Mouse (Mus musculus) kidney, postnatal 14 days (tissue): ENCODE measurements around the gene Olfr1160.
"Not testable (repeated sequence)": the region's sequence is repeated elsewhere in the genome, so short reads cannot be mapped to it uniquely, and the experiment has no call there.

Experiments
- DNase-seq: peaks from one replicate; pipeline ENCODE4 v3.0.0; 2022; ENCODE audit warnings: mixed read lengths

The Olfr1160 gene

DNA sequence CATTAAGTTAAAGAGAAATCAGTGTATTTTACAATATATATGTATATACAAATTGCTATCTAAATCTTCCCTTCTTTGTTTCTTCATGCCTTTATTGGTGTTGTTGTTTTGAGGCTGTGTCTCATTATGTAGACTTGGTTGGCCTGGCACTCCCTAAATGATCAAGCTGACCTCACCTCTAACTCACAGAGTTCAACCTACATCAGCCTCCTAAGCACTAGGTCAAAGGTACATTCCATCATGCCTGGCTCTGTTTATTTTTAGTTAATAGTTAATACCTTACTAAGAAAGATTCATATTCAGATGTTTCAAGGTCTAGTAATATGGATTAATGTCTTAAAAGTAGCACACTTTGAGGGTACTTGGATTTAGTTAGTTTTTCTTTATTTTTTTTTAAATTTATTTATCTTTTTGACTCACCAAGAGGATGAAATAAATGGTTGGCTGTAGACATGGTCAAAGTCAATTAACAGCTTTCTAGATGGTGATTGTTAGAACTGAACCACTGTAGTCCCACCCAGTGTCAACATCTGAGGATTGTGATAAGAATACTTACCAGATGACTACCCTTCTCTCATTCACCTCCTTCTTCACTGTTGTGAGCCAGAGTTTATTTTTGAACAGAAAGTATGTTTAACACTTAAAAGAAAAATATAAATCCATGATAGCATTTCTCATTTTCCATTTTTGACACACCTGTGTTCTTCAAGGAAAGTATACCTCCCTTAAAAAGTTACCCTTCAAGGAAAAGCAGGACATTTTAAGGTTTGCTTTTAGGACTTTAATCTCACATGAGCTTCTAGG, at the start of gene Olfr1160:
Olfr1160 (minus strand) TSS at position 754 of the 804 bp plus-strand sequence.
- no peak for DNase-seq

DNA sequence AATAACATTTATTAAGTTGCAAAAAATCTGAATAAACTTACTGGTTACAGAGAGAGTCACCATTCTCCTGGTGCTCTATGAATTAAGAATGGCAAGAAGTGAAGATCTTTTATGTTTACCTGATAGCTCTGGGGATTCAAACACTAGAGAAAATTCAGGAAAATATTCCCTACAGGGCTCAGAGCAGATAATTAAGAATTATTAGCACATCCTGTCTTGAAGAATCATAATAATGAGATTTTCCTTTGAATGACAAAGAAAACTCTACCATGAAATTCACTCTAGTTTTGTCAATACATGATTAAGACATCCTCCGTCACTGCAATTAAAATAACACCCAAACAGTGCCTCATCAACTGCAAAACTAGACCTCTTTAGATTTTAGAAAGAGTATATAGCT, 43.0 kb upstream of the Olfr1160 start, which contains the start of gene Olfr1162:
Olfr1162 (minus strand) TSS at position 101 of the 400 bp plus-strand sequence.
- DNase-seq, result no peak

DNA sequence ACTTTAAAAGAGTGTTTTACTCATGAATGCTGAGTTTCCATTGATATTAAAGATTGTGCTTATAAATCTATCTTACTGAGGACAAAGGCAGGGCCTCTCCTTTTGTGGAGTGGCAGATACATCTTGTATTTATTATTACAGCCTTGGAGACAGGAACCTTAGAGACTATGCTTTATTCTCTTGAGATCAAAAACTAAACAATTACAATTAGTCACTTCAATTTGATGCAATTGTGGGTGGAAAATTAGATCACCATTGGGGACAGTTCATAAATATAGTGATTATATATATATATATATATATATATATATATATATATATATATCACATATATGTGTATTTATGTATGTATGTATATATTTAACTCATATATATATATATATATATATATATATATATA, 29.5 kb upstream of the Olfr1160 start, which contains the start of gene Olfr73:
Olfr73 (minus strand) TSS at position 101 of the 400 bp plus-strand sequence.
- no peak for DNase-seq

DNA sequence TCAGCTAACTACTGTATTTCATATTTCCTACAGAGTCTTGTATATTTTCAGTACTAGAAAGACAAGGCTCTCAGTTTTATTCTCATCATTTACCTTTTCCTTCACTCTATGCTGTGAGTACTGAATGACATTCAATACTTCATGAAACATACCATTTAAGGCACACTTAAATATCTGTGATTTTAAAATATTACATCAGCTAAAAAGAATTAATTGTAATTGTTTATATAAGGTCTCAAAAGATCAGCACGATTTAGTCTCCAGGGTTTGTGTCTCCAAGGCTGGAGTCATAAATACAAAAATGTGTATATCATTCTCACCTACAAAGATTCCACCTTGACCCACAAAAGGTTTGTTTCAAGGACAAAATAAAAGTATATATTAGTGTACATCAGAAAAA, 14.4 kb upstream of the Olfr1160 start, which contains the start of gene Olfr1161:
Olfr1161 (plus strand) TSS at position 301 of the 400 bp plus-strand sequence.
- DNase-seq, result not testable (repeated sequence)

DNA sequence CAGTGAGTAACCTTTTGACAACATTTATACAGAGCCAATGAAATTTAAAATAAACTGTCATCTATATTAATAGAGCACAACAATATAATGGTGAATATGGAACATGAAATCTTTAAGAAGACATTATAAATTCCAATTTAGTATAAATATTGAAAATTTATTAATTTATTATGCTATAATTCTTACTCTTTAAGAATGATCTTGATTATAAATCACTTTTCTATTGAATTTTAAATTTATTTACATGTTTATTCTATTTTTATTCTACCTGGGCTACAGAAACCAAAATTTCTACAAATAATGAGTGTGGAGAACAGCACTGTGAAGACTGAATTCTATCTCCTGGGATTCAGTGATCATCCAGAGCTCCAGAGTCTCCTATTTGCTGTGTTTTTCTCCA, 18.3 kb downstream of the Olfr1160 start, which contains the start of gene Olfr1158:
Olfr1158 (plus strand) TSS at position 301 of the 400 bp plus-strand sequence.
- no peak for DNase-seq

DNA sequence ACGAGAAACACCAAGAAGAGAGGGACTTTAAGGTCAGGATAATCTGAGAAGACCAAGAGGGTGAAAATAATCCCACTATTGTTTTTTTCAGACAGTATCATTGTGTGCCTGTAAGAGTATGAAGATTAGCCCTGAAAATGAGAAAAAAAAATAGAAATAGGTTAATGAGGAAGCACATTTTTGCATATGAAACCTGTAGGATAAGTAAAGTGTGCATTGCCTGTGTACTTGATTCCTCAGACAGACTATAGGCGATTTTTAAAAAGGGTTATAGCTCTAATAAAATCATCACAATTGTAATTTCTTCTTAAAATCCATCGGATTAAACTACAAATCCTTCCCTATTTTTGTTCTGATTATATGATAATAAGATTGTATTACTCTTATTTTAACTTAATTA, 33.5 kb downstream of the Olfr1160 start, which contains the start of gene Olfr74:
Olfr74 (minus strand) TSS at position 101 of the 400 bp plus-strand sequence.
- no peak for DNase-seq

DNA sequence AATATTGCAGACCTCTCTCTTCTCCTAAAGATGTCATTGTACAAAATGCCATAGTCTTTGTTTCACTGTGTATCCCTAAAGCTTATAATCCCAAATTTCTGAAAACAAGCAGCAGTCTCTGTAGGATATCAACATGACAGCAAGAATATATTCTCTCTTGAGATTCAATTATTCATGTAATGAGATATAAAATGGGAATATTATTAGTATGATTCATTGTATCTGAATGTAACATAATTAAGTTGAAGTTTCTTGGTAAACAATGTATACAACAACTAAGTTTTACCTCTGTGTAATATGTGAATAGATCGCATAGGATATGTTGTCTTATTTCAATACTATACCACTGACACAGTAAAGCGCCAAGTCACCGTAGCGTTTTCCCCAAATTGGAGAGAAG, 39.9 kb downstream of the Olfr1160 start, which contains the start of gene Olfr1157:
Olfr1157 (minus strand) TSS at position 101 of the 400 bp plus-strand sequence.
- DNase-seq, result no peak

DNA sequence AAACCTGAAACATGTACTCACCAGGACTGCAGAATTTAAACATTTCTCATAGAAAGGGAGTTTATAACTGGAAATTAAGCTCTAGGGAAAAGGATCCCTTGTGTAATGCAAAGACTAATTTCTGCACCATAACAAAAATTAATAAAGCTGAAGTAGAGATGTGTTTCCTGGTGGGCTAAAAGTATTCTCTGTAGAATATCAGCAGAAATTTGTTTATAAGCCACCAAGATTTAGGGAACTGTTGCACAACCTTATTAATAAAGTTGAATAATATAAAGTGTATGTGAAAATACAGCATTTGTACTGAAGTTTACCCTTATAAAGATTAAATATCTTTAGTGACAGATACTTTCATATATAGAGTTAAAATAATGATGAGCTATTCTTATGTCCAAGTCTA, 55.1 kb downstream of the Olfr1160 start, which contains the start of gene Olfr1156:
Olfr1156 (minus strand) TSS at position 101 of the 400 bp plus-strand sequence.
- DNase-seq, result no peak
